Mouse (Mus musculus) hematopoietic multipotent progenitor cell, adult 10-12 weeks (in vitro differentiated cells): Measurements from ENCODE around the gene Lmf2. TPM values are rescaled to one million over a fixed set of nuclear protein-coding genes. Genes with fewer than 3 reads are reported as not detected.

Experiments
- polyA plus RNA-seq: library from polyadenylated mRNA; stranded (reverse); fragments of >175 nt; gene quantifications from 2 replicates; pipeline ENCODE4 v1.2.3, GENCODE M21; 2012; ENCODE audit warnings: low replicate concordance

Lmf2 gene
- 107 and 187 TPM in 2 replicates for polyA plus RNA-seq

DNA sequence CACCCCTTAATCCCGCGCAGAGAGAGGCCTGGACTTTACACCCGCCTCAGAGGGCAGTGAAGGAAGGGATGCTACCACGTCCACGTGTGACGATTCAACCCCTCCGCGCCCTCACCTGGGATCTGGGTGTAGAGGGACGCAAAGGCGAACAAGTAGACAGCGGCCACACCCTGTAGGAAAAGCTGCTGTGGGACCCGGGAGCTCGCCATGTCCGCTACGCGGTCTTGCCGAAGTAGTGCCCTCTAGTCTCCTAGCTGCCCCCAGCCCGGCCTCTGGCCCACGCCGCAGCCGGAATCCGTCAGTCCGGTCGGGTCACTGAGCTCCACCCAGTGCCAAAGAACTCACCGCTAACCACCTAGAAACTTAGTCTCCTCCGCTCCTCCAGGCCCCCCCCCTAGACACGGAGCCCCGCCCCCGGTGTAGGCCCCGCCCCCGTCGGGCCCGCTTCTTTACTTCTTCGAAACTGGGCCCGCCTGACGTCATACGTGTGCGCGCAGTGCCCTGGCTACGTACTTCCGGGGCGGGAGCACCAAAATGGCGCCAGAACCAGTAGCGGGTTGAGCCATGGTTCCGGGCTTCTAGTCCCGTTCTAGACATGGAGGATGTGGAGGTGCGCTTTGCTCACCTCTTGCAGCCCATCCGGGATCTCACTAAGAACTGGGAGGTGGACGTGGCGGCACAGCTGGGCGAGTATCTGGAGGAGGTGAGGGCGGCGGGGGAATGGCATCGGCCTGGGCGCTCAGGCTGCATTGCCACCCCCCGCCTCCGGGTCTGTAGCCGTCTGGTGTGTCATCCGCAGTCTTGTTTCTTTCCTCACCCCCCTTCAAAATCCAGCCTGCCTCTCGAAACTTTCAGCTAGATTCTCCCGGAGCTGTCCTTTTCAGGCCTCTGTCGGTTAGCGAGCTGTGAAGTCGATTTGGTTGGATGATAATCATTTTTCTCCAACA lies at the start of gene Lmf2, which contains the start of gene Ncaph2:
TSS of gene Lmf2 (minus strand) at position 419 of the 947 bp plus-strand sequence.
TSS of gene Ncaph2 (plus strand) at position 479 of the 947 bp plus-strand sequence.

DNA sequence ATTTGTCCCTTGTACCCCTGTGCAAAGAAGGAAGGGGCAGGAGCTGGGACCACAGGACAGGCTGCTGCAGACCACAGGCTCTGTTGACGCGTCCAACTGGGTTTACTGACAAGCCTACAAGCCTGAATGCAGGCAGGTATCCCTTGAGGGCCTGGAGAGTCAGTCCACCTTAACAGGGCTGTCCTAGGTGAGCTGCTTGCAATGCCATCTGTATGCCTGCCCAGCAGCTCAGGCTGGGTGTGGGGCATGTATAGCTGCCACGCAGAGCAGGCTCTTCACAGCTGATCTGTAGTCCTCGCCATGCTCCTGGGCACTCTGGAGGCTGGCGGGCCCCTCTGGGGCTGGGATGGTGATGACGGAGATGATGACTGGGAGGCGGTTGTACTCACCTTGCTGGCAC lies 29.2 kb upstream of the Lmf2 start, which contains the start of gene Klhdc7b:
TSS of gene Klhdc7b (plus strand) at position 301 of the 400 bp plus-strand sequence.

DNA sequence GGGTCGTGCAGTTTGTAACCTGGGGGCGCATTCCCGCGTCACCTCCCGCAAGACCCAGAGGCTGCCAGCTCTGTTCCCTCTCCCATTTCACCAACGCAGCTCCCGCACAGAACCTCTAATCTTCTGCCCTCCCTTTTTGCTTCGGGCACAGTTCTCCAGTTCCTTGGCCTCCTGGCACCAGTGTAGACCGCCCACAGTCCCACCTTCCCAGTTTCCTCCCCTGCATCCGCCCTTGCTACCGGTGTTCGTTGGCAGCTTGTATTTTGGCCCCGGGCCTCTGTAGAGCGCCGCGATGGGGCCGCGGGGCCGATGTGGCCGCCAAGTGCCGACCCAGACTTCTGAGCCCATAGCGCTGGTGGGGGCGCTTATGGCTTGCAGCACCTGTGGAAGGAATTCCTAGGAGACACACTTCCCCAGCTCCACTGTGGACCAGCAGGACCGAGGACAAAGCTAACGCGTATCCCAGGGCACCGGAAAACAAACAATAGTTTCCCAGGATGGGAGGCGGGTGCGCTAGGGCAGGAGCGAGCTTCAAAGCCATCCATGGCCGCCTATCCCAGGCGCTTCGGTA lies 23.5 kb upstream of the Lmf2 start, which contains the start of gene Odf3b:
TSS of gene Odf3b (minus strand) at position 452 of the 571 bp plus-strand sequence.

DNA sequence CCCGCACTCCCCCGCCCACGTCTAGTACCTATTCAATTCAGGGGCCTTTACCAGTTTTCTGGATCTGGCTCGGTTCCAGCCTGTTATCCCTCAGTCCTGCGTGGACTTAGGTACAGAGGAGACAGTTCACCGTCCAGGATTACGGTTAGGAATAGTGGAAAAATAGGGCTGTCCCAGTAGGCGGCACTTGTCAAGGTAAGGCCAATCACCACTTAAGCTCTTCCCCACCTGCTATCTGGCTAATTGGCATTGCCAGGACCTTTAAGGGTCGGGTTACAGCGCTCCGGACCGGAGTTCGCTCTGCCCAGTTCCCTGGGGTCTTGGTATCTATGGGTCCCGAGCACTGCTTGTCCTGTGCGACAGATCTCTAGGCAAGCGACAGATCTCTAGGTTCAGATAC lies 21.5 kb upstream of the Lmf2 start, which contains the start of gene Tymp:
TSS of gene Tymp (minus strand) at position 83 of the 400 bp plus-strand sequence.

DNA sequence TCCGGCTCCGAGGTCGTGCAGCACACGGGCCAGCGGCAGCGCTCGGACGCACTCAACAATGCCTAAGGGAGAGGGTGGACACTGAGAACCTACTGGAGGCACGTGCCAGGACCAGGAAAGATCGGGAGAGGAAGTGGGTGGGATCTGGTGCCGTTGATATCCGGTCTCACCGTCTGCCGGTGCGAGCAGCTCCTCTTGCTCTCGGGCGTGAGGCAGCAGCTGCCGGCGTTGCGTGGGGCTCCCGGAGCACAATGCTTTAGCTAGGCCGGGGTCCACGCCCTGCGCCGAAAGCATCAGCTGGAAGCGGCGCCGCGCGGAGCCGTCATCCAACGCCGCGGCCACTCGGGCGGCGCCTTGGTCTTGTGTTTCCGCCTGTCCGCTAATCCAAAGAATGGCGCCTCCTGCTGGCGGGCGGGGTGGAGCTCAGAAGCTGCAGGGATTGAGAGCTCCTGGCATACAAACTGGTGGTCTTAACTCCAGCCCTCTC lies 18.3 kb upstream of the Lmf2 start, which contains the start of gene Sco2:
TSS of gene Sco2 (minus strand) at position 85 of the 487 bp plus-strand sequence.

DNA sequence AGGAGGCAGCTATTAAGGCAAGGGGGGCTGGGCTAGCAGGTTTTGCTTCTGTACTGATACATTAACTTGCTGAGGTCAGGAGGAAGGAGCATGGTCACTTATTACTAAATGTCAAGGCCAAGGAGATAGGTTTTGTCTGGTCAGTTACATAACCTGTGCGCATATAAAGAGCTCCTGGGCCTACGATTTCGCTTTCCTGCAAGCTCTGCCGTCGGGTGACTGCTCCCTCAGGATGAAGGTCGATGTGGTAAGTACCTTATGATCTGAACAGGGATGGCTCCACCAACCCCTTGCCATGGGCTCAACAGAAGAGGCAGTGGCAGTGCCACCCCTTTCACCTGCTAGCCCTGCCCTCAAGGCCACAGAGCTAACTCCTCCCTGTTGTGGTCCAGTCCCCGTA lies 21.2 kb downstream of the Lmf2 start, which contains the start of gene Miox:
TSS of gene Miox (plus strand) at position 128 of the 400 bp plus-strand sequence.

DNA sequence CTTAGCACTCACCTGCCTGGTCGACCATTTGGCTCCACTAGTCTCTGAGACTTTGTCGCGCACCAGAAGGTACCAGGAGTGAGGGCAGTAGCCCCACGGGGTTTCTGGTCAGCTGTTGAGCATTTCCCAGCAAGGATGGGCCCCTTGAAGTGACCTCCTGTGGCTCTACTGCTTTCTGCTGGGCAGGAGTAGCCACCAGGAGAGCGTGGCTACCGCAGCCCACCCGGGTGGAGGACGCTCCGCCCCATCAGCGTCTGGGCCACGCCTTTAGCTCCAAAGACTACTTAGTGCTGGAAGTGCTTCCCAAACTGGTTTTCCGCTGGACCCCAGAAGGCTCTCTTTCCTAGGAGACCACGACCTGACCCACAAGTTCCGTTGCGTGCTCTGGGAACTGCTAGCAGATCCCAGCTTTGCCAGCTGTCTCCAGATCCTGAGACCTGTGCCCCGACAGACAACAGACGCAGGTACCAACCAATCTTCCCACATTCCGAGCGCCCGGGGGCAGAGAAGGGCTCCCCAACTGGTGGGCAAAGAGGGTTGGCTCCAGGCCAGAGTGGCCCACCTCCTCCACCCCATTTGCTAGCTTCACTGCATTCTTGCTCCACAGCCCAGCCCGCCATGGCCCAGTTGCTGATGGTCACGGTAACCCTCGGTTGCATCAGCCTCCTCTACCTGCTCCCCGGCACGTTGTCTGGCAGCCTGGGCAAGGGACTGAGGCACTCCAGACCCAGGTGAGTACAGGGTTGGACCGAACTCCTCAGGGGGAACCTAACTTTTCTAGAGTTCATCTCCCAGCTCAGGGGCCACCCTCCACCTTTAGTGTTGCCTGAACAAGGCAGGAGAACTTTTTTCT lies 32.6 kb downstream of the Lmf2 start, which contains the start of gene Adm2:
TSS of gene Adm2 (plus strand) at position 51 of the 853 bp plus-strand sequence.

DNA sequence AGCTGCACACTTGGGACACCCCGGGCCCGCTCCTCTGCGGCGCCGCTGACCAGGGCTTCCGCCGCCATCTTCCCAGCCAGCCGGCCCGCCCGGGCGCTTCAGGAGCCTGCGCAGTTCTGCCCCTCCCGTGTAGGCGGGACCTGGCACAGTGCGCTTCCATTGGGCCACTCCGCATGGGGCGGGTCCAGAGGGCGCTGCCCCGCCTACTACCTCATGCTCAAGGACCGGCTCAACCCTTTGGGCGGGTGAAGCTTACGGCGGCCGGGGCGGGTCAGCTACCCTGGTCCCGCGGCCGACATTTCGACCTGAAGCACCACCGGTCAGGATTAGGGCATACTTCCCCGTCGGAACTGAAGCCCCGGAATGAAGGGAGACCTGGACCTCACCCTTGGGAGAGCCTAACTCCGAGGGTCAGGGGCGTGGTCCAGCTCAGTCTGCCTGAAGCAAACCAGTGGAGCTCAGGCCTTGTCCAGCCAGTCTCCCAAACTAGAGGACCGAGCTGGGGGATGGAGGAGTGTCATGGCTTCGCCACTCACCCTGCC lies 40.2 kb downstream of the Lmf2 start, which contains the start of gene Sbf1:
TSS of gene Sbf1 (minus strand) at position 122 of the 542 bp plus-strand sequence.

Other genes with a start within 250 kb of the Lmf2 start
- gene Tubgcp6, start 232.5 kb downstream of the Lmf2 start, polyA plus RNA-seq = 52.9 and 64.3 TPM in 2 replicates
- 7.1 and 39.2 TPM in 2 replicates for gene Hdac10, start 227.0 kb downstream of the Lmf2 start, polyA plus RNA-seq
- gene Mapk12, start 215.0 kb downstream of the Lmf2 start, polyA plus RNA-seq = 5.9 and 9.3 TPM in 2 replicates
- 13.6 and 30.8 TPM in 2 replicates for gene Mapk11, start 206.0 kb downstream of the Lmf2 start, polyA plus RNA-seq
- gene Plxnb2, start 174.9 kb downstream of the Lmf2 start, polyA plus RNA-seq = 114 and 275 TPM in 2 replicates
- gene Dennd6b, start 159.2 kb downstream of the Lmf2 start, polyA plus RNA-seq = 28.6 and 33.7 TPM in 2 replicates
- gene Ppp6r2, start 144.1 kb downstream of the Lmf2 start, polyA plus RNA-seq = 175 and 371 TPM in 2 replicates
- gene Sbf1, start 40.3 kb downstream of the Lmf2 start, polyA plus RNA-seq = 316 and 384 TPM in 2 replicates
- gene Adm2, start 32.9 kb downstream of the Lmf2 start, polyA plus RNA-seq = 0.31 TPM in 1 of 2 replicates, not detected in the other
- not detected in 2 replicates for gene Miox, start 21.3 kb downstream of the Lmf2 start, polyA plus RNA-seq
- gene Ncaph2, start 60 bp upstream of the Lmf2 start, polyA plus RNA-seq = 47.9 and 48.1 TPM in 2 replicates
- 35.5 and 46.3 TPM in 2 replicates for gene Sco2, start 18.2 kb upstream of the Lmf2 start, polyA plus RNA-seq
- 1.3 and 2.9 TPM in 2 replicates for gene Tymp, start 21.4 kb upstream of the Lmf2 start, polyA plus RNA-seq
- 1.4 and 3.2 TPM in 2 replicates for gene Odf3b, start 23.6 kb upstream of the Lmf2 start, polyA plus RNA-seq
- gene Klhdc7b, start 29.3 kb upstream of the Lmf2 start, polyA plus RNA-seq = not detected in 2 replicates
- gene Syce3, start 54.8 kb upstream of the Lmf2 start, polyA plus RNA-seq = not detected in 2 replicates
- 0.33 and 2.2 TPM in 2 replicates for gene Cpt1b, start 70.2 kb upstream of the Lmf2 start, polyA plus RNA-seq
- gene C730034F03Rik, start 73.9 kb upstream of the Lmf2 start, polyA plus RNA-seq = 0.24 and 0.42 TPM in 2 replicates
- 0.86 and 3.8 TPM in 2 replicates for gene Gm44502, start 74.0 kb upstream of the Lmf2 start, polyA plus RNA-seq
- 150 and 271 TPM in 2 replicates for gene Chkb, start 74.2 kb upstream of the Lmf2 start, polyA plus RNA-seq
- gene Mapk8ip2, start 98.3 kb upstream of the Lmf2 start, polyA plus RNA-seq = 0.02 TPM in 1 of 2 replicates, not detected in the other
- gene Arsa, start 121.8 kb upstream of the Lmf2 start, polyA plus RNA-seq = 51.3 and 54.9 TPM in 2 replicates
- 1.6 and 7.3 TPM in 2 replicates for gene Shank3, start 144.0 kb upstream of the Lmf2 start, polyA plus RNA-seq
- 0.08 TPM in 1 of 2 replicates, not detected in the other for gene Acr, start 212.7 kb upstream of the Lmf2 start, polyA plus RNA-seq
- gene Rabl2, start 236.3 kb upstream of the Lmf2 start, polyA plus RNA-seq = 3.7 and 4.4 TPM in 2 replicates